Mouse (Mus musculus) liver, postnatal 0 days (tissue): ENCODE measurements at regions not wholly inside any gene's neighbourhood (a gene's known extent, or its start where the extent isn't known, plus 50 kb on each side); places are given as distances from the start of the nearest gene placed in this dataset.
A peak's percentile ranks its signal among the peaks of the same experiment; 100 is the strongest.

Experiments used
- ATAC-seq: fragments of 200-750 bp; cut with Nextera tagmentation; 2 replicates; pipeline ENCODE4 v1.8.0; 2017; ENCODE audit warnings: mild to moderate bottlenecking, moderate library complexity
- DNase-seq: peaks from one replicate; pipeline ENCODE4 v3.0.0-alpha.2; 2016
- H3K27ac ChIP-seq: fragments of 300-500 bp; sonication (generic); 2 replicates; pipeline ENCODE4 v1.5.1; 2014; ENCODE audit warnings: antibody characterized with exemption, moderate library complexity, mild to moderate bottlenecking, low read depth
- H3K27me3 ChIP-seq: fragments of 300-500 bp; sonication (generic); 2 replicates; pipeline ENCODE4 v1.6.1; 2014; ENCODE audit warnings: low read length, control low read depth, mixed read lengths; ENCODE audit not compliant: insufficient read depth
- H3K36me3 ChIP-seq: fragments of 300-500 bp; sonication (generic); replicated peaks from 2 replicates; pipeline ENCODE4 v1.6.1; 2014; ENCODE audit warnings: mild to moderate bottlenecking, control low read depth, low read length, moderate library complexity, mixed read lengths; ENCODE audit not compliant: insufficient read depth
- H3K4me1 ChIP-seq: fragments of 300-500 bp; sonication (generic); 2 replicates; pipeline ENCODE4 v1.6.1; 2014; ENCODE audit warnings: antibody characterized with exemption, mild to moderate bottlenecking, control low read depth; ENCODE audit not compliant: insufficient read depth
- H3K4me2 ChIP-seq: fragments of 300-500 bp; sonication (generic); 2 replicates; pipeline ENCODE4 v1.6.1; 2014; ENCODE audit warnings: low read depth, mild to moderate bottlenecking, low read length, moderate library complexity, mixed read lengths
- H3K4me3 ChIP-seq: fragments of 300-500 bp; sonication (generic); 2 replicates; pipeline ENCODE4 v1.5.1; 2014; ENCODE audit warnings: low read depth, low read length
- H3K9ac ChIP-seq: fragments of 300-500 bp; sonication (generic); replicated peaks from 2 replicates; pipeline ENCODE4 v1.6.1; 2014; ENCODE audit warnings: mild to moderate bottlenecking, moderate library complexity
- H3K9me3 ChIP-seq: fragments of 300-500 bp; sonication (generic); 2 replicates; pipeline ENCODE4 v1.6.1; 2016; ENCODE audit warnings: mild to moderate bottlenecking, control low read depth, low read length, mixed read lengths
- CTCF ChIP-seq: sonication (generic); IDR thresholded peaks from 2 replicates; pipeline ENCODE4 v1.5.1; 2016; ENCODE audit warnings: antibody characterized with exemption, low read depth
- EP300 ChIP-seq: IDR thresholded peaks from 2 replicates; pipeline ENCODE4 v1.6.1; 2016; ENCODE audit warnings: antibody characterized with exemption, low read depth, mild to moderate bottlenecking
- WGBS: fragments of 180-500 bp; shearing (Covaris S2); extraction: QIAGEN DNeasy Blood & Tissue Kit; methylation state at CpG from one replicate; pipeline ENCODE4 v1.1.7; 2014; ENCODE audit not compliant: insufficient replicate concordance; 5-methylcytosine and 5-hydroxymethylcytosine counted together

- H3K9me3 ChIP-seq: no peaks in the 10 kb centered on the region
- no peak overlapping the region for H3K4me2 ChIP-seq
- TF ChIP-seq CTCF (peak; percentile 92), EP300 (no peak)
- no peaks in the 10 kb centered on the region for H3K4me1 ChIP-seq
- DNase-seq (peak; percentile 72), ATAC-seq (no peak)
- no peak overlapping the region for H3K9ac ChIP-seq
- WGBS: 26% methylated on average over 8 of the region's 8 CpGs
- no peaks in the 10 kb centered on the region for H3K36me3 ChIP-seq
- H3K27me3 ChIP-seq: no peaks in the 10 kb centered on the region
- H3K4me3 ChIP-seq: no peak overlapping the region
- no peak overlapping the region for H3K27ac ChIP-seq
These were observed 146.7 kb upstream of the C9orf72 start for GRCm38 (mm10) chr4:35372528-35373212.

- WGBS: 65% methylated on average over 7 of the region's 7 CpGs
- no peak for DNase-seq
- no peak overlapping the region for H3K4me3 ChIP-seq
- no peak overlapping the region for H3K27ac ChIP-seq
- no peaks in the 10 kb centered on the region for H3K36me3 ChIP-seq
- H3K9ac ChIP-seq: no peak overlapping the region
- no peak for TF ChIP-seq CTCF
- TF ChIP-seq EP300: no peak
- H3K9me3 ChIP-seq: no peaks in the 10 kb centered on the region
- no peaks in the 10 kb centered on the region for H3K27me3 ChIP-seq
- no peak overlapping the region for H3K4me2 ChIP-seq
- H3K4me1 ChIP-seq: no peaks in the 10 kb centered on the region
- ATAC-seq: no peak
These were observed 138.2 kb upstream of the C9orf72 start for GRCm38 (mm10) chr4:35364161-35364560.

- ATAC-seq (no peak), DNase-seq (no peak)
- Histone ChIP-seq H3K4me2 (no peak overlapping the region), H3K27ac (no peak overlapping the region), H3K27me3 (no peaks in the 10 kb centered on the region), H3K36me3 (no peaks in the 10 kb centered on the region), H3K9me3 (no peaks in the 10 kb centered on the region), H3K4me1 (no peaks in the 10 kb centered on the region), H3K4me3 (no peak overlapping the region), H3K9ac (no peak overlapping the region)
- TF ChIP-seq CTCF: no peak
- TF ChIP-seq EP300: no peak
- WGBS: 61% methylated on average over 3 of the region's 3 CpGs
These were observed 136.2 kb upstream of the C9orf72 start for GRCm38 (mm10) chr4:35362176-35362575.

DNA sequence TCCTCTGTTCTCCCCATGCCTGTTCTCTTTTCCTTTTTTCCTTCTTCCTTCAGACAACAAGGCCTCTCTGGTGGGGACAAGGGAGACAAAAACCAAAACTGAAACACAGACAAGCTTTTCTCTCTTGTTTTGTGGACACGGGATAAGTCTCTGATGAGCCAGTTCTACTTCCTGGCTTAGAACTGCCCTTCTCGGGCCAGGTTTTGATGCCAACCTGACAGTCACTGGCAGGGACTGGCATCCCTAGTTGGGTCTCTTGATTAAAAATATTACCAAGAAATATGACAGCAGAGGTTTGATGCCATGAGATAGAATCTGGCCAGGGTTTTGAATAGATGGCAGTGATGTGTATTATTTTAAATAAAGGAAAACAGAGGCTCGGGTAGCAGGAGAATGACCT, 133.4 kb upstream of the C9orf72 start:
- no peak for DNase-seq
- no peak overlapping the region for H3K27ac ChIP-seq

GRCm38 (mm10) chr4:35356904-35357563, 131.1 kb upstream of the C9orf72 start:
- H3K4me2 ChIP-seq: no peak overlapping the region
- no peak overlapping the region for H3K9ac ChIP-seq
- DNase-seq (no peak), ATAC-seq (no peak)
- TF ChIP-seq EP300: no peak
- no peak for TF ChIP-seq CTCF
- no peaks in the 10 kb centered on the region for H3K36me3 ChIP-seq
- no peak overlapping the region for H3K4me3 ChIP-seq
- H3K9me3 ChIP-seq: no peaks in the 10 kb centered on the region
- 80% methylated on average over 12 of the region's 12 CpGs for WGBS
- no peaks in the 10 kb centered on the region for H3K4me1 ChIP-seq
- H3K27ac ChIP-seq: no peak overlapping the region
- H3K27me3 ChIP-seq: no peaks in the 10 kb centered on the region

More for the DNA sequence above, 133.4 kb upstream of the C9orf72 start:
- Histone ChIP-seq H3K9me3 (no peaks in the 10 kb centered on the region), H3K4me1 (no peaks in the 10 kb centered on the region), H3K4me2 (no peak overlapping the region), H3K4me3 (no peak overlapping the region), H3K9ac (no peak overlapping the region), H3K36me3 (no peaks in the 10 kb centered on the region), H3K27me3 (no peaks in the 10 kb centered on the region)
- TF ChIP-seq CTCF (no peak), EP300 (no peak)
- WGBS: 75% methylated on average over 3 of the region's 3 CpGs
- no peak for ATAC-seq

DNA sequence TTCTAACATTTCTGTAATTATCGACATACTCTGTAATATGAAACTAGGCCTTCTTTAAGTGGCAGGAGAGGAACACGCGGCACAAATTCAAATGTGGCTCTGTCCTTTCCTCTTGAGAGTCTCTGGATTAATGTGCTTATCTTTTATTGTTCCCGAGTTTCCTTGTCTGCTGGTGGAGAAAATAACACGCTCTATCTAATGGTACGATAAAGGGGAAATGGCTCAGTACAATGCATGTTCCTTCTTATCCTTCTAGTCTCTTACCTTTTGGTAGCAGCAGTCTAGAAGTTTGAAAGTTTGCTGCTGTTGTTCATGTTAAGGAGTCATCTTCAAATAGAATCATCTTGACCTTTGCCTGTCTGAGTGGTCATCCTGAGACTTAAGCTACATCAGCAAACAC, 130.1 kb upstream of the C9orf72 start:
- no peaks in the 10 kb centered on the region for H3K36me3 ChIP-seq
- no peak overlapping the region for H3K4me3 ChIP-seq
- no peak for TF ChIP-seq EP300
- H3K4me1 ChIP-seq: no peaks in the 10 kb centered on the region
- H3K9me3 ChIP-seq: no peaks in the 10 kb centered on the region
- no peaks in the 10 kb centered on the region for H3K27me3 ChIP-seq
- no peak overlapping the region for H3K9ac ChIP-seq
- ATAC-seq (no peak), DNase-seq (no peak)
- no peak overlapping the region for H3K4me2 ChIP-seq
- H3K27ac ChIP-seq: no peak overlapping the region
- 81% methylated on average over 6 of the region's 6 CpGs for WGBS

GRCm38 (mm10) chr4:35354046-35354445, 128.1 kb upstream of the C9orf72 start:
- WGBS: 74% methylated on average over 14 of the region's 14 CpGs
- H3K36me3 ChIP-seq: no peaks in the 10 kb centered on the region
- H3K27me3 ChIP-seq: no peaks in the 10 kb centered on the region
- no peak overlapping the region for H3K4me2 ChIP-seq
- TF ChIP-seq CTCF: no peak
- no peak for TF ChIP-seq EP300
- ATAC-seq (no peak), DNase-seq (no peak)
- no peak overlapping the region for H3K9ac ChIP-seq
- H3K4me1 ChIP-seq: no peaks in the 10 kb centered on the region
- no peaks in the 10 kb centered on the region for H3K9me3 ChIP-seq
- H3K27ac ChIP-seq: no peak overlapping the region
- no peak overlapping the region for H3K4me3 ChIP-seq
